Mouse (Mus musculus) forelimb bud, embryonic 11.5 days (tissue): ENCODE measurements around the gene Fam49a.
"Not testable (repeated sequence)": the region's sequence is repeated elsewhere in the genome, so short reads cannot be mapped to it uniquely, and the experiment has no call there.

Source experiments
- DNase-seq: peaks from one replicate; pipeline ENCODE4 v3.0.0-alpha.2; 2012; ENCODE audit warnings: low read depth, low spot score

Gene Fam49a

GRCm38 (mm10) chr12:12261987-12262971, at the start of gene Fam49a:
Gene Fam49a (plus strand): TSS chr12:12262139.
- peak; percentile 57 for DNase-seq

GRCm38 (mm10) chr12:12213536-12213935, 48.4 kb upstream of the Fam49a start:
- DNase-seq = no peak

GRCm38 (mm10) chr12:12218947-12219346, 43.0 kb upstream of the Fam49a start:
- DNase-seq = no peak

GRCm38 (mm10) chr12:12220755-12221496, 41.0 kb upstream of the Fam49a start:
- DNase-seq = no peak

DNA sequence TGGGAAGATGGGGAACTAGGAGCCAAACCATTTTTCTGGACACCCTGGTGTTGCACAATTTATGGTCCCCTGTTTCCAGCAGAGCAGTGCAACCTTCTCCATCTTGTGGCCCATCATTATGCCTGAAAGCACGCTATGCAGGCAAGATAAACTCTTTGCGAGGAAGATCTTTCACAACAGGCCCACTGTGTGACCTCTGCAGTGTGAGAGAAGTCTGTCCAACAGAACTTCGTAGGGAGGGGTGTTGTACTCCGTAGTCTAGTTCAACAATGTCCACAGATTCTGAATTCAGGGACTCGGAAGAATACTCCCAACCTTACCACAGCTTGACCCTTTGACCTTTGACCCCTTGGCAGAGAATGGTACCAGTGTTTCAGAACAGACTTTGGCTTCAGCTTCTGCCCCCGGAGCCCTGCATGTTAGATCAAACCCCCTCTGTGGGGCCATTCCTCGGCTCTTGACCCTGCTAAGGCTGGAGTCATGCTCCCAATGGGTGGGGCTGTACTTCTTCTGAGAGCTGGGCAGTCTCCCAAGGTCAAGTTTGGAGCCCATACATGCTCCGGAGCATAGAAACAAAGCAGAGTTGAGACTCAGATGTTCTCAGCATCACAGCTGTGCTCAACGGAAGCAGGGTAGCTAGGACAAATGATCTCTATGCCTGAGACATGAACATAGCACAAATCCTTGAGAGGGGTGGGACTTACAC, 39.2 kb upstream of the Fam49a start:
- no peak for DNase-seq

DNA sequence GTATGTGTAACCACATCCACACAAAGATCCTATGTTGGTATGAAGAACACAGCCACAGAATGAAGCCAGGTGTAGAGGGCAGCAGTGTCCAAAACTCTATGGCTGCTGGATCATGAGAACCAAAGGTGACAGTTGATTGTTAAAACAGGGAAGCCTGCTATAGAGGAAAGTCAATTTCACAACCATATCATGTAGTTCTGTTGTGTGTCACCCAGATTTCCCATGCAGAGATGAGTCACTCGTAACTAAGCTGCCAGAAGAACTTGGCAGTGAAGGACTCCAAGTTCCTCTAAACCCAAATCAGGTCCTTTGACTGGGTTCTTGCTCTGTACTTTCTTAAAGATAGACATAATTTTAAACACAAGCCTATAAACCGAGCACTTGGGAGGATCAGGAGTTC, 38.6 kb upstream of the Fam49a start:
- no peak for DNase-seq

- no peak for DNase-seq
Measured at GRCm38 (mm10) chr12:12225706-12226105, 36.2 kb upstream of the Fam49a start.

DNA sequence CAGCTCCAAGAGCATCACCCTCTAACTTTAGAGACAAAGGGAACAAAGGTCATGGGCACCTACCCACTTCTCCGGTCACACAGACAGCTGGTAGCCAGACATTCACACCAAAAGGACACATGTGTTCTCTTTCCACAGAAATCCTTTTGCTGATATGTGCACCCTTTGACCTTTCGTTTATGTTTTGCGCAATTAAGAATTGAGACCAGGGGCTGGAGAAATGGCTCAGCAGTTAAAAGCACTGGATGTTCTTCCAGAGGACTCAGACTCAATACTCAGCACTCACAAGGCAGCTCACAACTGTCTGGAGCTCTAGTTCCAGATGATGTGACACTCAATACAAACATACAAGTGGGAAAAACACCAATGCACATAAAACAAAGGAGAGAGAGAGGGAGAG, 34.3 kb upstream of the Fam49a start:
- no peak for DNase-seq

DNA sequence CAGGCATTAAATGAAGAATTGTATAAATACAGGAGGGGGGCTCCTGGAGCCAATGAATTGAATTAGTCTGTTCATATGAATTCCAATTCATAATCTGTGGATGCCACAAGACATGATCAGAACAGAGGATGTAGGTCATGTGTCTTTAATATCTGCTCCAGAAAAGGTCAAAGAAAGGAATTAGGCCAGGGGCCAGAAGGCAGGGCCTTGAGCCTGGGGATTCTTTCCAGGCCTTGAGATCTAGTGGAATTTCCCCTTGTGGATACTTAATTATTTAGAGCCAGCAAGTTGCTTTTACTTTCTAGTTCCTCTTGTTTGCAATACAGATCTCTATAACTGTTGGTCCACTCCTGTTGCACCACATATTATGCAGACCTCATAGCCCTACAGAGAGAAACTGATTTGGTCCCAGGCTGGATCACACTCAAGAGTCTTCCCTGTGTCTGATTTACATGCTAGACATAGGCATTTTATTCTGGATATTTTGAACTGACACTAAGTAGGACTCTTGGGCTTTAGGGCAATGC, 31.8 kb upstream of the Fam49a start:
- no peak for DNase-seq

- DNase-seq = no peak
Measured at GRCm38 (mm10) chr12:12232097-12232496, 29.8 kb upstream of the Fam49a start.

DNA sequence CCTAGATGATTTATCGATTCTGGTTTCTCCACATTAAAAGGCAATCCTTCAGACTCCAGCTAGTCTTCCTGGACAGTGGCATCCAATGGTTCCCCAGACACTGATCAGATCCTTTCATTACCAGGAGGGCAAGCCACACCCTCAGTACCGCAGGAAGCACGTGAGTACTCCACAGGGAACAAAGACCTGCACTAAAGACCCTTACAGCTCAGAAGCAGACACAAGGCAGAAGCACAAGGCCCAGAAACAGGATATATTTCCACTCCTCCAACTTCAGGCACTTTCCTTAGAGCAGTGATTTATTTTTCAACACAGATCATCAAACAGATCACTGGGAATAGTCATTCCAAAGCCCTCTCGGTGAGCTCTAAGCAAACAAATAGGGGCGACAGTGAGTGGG, 25.0 kb upstream of the Fam49a start:
- DNase-seq = no peak

- DNase-seq = no peak
Measured at GRCm38 (mm10) chr12:12239502-12239901, 22.4 kb upstream of the Fam49a start.

DNA sequence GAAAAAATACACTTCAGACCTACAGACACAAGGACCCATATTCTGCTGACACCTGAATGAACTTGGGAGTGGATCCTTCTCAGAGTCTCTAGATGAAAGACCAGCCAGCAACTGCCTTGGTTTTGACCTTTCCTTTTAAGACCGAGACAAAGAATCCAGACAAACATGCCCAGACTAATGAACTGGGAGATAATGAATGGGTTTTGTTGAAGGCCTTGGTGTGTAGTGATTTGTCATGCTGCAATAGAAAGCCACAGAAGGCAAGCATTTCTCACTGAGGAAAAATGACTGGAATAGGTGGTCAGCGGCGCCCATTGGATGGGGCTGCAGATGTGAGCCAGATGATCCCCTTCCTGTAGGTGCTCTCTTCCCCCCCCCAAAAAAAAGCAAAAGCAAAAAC, 18.8 kb upstream of the Fam49a start:
- no peak for DNase-seq

- not testable (repeated sequence) for DNase-seq
Measured at GRCm38 (mm10) chr12:12247023-12247422, 14.9 kb upstream of the Fam49a start.

DNA sequence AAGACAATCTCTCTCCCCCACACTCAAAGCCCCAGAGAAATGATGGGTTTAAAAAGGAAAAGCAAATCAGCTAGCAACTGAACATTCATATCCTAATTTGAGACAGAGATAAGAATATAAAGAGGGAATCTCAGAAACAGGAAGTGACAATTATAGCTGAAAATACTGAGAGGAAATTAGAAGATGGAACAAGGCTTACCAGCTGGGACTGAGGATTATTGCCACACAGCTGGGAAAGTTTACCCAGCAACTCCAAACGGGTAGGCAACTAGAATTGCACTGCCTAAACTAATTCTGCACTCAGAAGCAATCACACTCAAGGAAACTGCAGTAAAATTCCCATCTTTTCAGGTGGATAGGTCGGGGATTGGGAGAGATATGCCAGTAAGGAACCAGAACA, 12.4 kb upstream of the Fam49a start:
- DNase-seq = no peak

DNA sequence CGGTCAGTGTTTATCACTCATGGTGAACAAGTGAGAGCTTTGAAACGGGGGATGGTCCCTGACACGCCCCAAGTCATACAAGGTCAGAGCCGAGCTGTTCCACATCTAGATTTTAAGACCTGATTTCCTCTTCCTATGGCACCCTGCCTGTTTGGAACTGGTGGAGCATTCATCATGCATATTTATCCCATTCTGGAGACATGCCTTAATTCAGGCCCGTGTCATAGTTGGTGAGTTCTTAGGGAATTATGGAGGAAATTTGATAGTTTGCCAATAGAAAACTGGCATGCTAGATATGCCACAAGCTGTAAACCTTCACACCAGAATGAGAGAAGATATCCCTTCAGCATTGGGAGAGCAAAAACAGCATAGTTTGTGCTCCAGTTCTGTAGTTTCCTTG, 8.4 kb upstream of the Fam49a start:
- DNase-seq = no peak

GRCm38 (mm10) chr12:12254139-12254538, 7.8 kb upstream of the Fam49a start:
- no peak for DNase-seq

GRCm38 (mm10) chr12:12260979-12261960, 669 bp upstream of the Fam49a start:
- no peak for DNase-seq

DNA sequence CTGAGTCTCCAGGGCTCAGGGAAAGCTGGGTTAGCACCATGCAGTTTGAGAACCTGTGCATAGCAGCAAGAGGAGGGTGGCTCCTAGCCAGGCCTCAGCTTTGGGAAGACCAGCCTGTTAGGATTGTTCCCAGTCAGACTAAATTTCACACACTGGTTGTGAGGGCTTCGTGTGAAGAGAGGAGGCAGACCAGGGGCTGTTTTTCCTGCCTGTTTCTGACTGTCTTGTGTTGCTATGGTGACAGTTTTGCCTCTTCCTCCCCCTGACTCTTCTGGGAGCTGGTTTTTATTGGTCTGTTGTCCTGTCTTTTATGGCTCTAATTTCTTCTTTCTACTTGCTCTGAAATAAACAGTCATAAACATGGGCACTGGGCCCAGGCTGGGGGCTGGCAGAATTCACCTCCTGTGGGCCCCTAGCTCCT, 1.4 kb downstream of the Fam49a start:
- no peak for DNase-seq

DNA sequence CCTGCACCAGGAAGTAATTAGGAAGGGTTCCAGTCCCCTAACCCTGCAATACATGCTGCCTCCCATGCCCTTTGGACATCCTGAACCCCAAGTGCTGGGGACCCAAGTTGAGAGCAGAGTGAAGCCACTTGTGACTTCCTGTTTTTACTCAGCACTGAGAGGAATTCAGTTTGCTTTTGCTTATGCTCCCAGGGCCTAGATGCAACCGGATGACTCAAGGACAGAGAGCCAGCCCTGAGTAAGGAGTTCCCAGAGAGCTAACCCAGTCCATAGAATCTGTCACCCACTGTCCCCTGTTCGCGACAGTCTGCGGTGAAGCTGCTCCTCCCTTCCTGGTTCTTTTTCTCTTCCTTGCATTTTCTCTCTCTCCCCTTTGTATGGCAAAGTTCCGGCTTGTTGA, 2.2 kb downstream of the Fam49a start:
- no peak for DNase-seq

- DNase-seq = no peak
Measured at GRCm38 (mm10) chr12:12266552-12266951, 4.6 kb downstream of the Fam49a start.
